Mouse (Mus musculus) ovary, postnatal 10 days (tissue): Measurements from ENCODE around the gene Adamts7.

Experiments used
- DNase-seq: peaks from one replicate; pipeline ENCODE4 v3.0.0; 2022; ENCODE audit warnings: low spot score

Adamts7 gene

GRCm38 (mm10) chr9:90162926-90163748, at the start of gene Adamts7:
TSS of gene Adamts7 (plus strand) at chr9:90163069.
- peak; percentile 36 for DNase-seq

- no peak for DNase-seq
These were observed 49.7 kb upstream of the Adamts7 start for GRCm38 (mm10) chr9:90113151-90113550.

GRCm38 (mm10) chr9:90113651-90114566, 49.0 kb upstream of the Adamts7 start:
- peak; percentile 80 for DNase-seq

GRCm38 (mm10) chr9:90114567-90115307, 48.1 kb upstream of the Adamts7 start, which contains the start of gene Morf4l1:
TSS of gene Morf4l1 (minus strand) at chr9:90114774.
- DNase-seq, result peak; percentile 85

- no peak for DNase-seq
These were observed 47.6 kb upstream of the Adamts7 start for GRCm38 (mm10) chr9:90115308-90115700.

- no peak for DNase-seq
These were observed 45.6 kb upstream of the Adamts7 start for GRCm38 (mm10) chr9:90117234-90117633.

- DNase-seq, result no peak
These were observed 40.6 kb upstream of the Adamts7 start for GRCm38 (mm10) chr9:90122246-90122740.

GRCm38 (mm10) chr9:90124156-90124872, 38.6 kb upstream of the Adamts7 start:
- DNase-seq, result no peak

- DNase-seq, result no peak
These were observed 38.0 kb upstream of the Adamts7 start for GRCm38 (mm10) chr9:90124873-90125245.

- no peak for DNase-seq
These were observed 37.3 kb upstream of the Adamts7 start for GRCm38 (mm10) chr9:90125416-90126099.

- DNase-seq, result no peak
These were observed 36.4 kb upstream of the Adamts7 start for GRCm38 (mm10) chr9:90126260-90127010.

- no peak for DNase-seq
These were observed 35.7 kb upstream of the Adamts7 start for GRCm38 (mm10) chr9:90127146-90127545.

- DNase-seq, result no peak
These were observed 34.1 kb upstream of the Adamts7 start for GRCm38 (mm10) chr9:90128636-90129201.

GRCm38 (mm10) chr9:90133562-90134355, 29.1 kb upstream of the Adamts7 start:
- no peak for DNase-seq

- DNase-seq, result no peak
These were observed 27.4 kb upstream of the Adamts7 start for GRCm38 (mm10) chr9:90135466-90135865.

- DNase-seq, result no peak
These were observed 26.7 kb upstream of the Adamts7 start for GRCm38 (mm10) chr9:90135963-90136677.

GRCm38 (mm10) chr9:90136678-90136965, 26.2 kb upstream of the Adamts7 start:
- no peak for DNase-seq

GRCm38 (mm10) chr9:90145788-90146187, 17.1 kb upstream of the Adamts7 start:
- DNase-seq, result no peak
